Mouse (Mus musculus): Measurements from ENCODE around the gene Serhl.

- TF ChIP-seq EP300 (IDR thresholded peaks at IDR 0.05; ENCODE audit: insufficient read depth, low read depth, low read length) (no peak), CTCF (IDR thresholded peaks at IDR 0.05) (no peak), POLR2A (IDR thresholded peaks at IDR 0.05; ENCODE audit: insufficient read depth, low read depth, low read length) (no peak)
Observed at GRCm38 (mm10) chr15:83084022-83084640, 5.2 kb upstream of the Serhl start.

Measured in heart, adult 2 months (tissue).